Mouse (Mus musculus) heart, postnatal 0 days (tissue): ENCODE results near the gene Arhgap27. TPM values are rescaled to one million over a fixed set of nuclear protein-coding genes. Genes with fewer than 3 reads are reported as not detected.

Source experiments
- ATAC-seq: fragments of 200-750 bp; cut with Nextera tagmentation; 2 replicates; pipeline ENCODE4 v1.8.0; 2017; ENCODE audit warnings: low read depth, moderate number of reproducible peaks, moderate library complexity; ENCODE audit not compliant: insufficient read depth
- DNase-seq: peaks from one replicate; pipeline ENCODE4 v3.0.0-alpha.2; 2016; ENCODE audit warnings: low spot score
- H3K27ac ChIP-seq: fragments of 300-500 bp; sonication (generic); 2 replicates; pipeline ENCODE4 v1.5.1; 2014; ENCODE audit warnings: low read depth, mild to moderate bottlenecking
- H3K27me3 ChIP-seq: fragments of 300-500 bp; sonication (generic); 2 replicates; pipeline ENCODE4 v1.6.1; 2014; ENCODE audit warnings: low read length, mixed read lengths; ENCODE audit not compliant: control insufficient read depth, insufficient read depth
- H3K36me3 ChIP-seq: fragments of 300-500 bp; sonication (generic); replicated peaks from 2 replicates; pipeline ENCODE4 v1.6.1; 2014; ENCODE audit warnings: low read length, mixed read lengths; ENCODE audit not compliant: control insufficient read depth, insufficient read depth
- H3K4me1 ChIP-seq: fragments of 300-500 bp; sonication (generic); 2 replicates; pipeline ENCODE4 v1.6.1; 2014; ENCODE audit warnings: antibody characterized with exemption; ENCODE audit not compliant: control insufficient read depth, insufficient read depth
- H3K4me2 ChIP-seq: fragments of 300-500 bp; sonication (generic); 2 replicates; pipeline ENCODE4 v1.6.1; 2014; ENCODE audit warnings: low read depth, mild to moderate bottlenecking, low read length, moderate library complexity
- H3K4me3 ChIP-seq: fragments of 300-500 bp; sonication (generic); 2 replicates; pipeline ENCODE4 v1.5.1; 2014; ENCODE audit warnings: low read depth, low read length
- H3K9ac ChIP-seq: fragments of 300-500 bp; sonication (generic); replicated peaks from 2 replicates; pipeline ENCODE4 v1.6.1; 2014; ENCODE audit warnings: low read depth, low read length, mixed read lengths
- H3K9me3 ChIP-seq: fragments of 300-500 bp; sonication (generic); replicated peaks from 2 replicates; pipeline ENCODE4 v1.6.1; 2016; ENCODE audit warnings: low read length; ENCODE audit not compliant: control insufficient read depth
- CTCF ChIP-seq: IDR thresholded peaks from 2 replicates; pipeline ENCODE4 v1.5.1; 2016; ENCODE audit warnings: antibody characterized with exemption, control low read depth, low read depth
- EP300 ChIP-seq: IDR thresholded peaks from 2 replicates; pipeline ENCODE4 v1.6.1; 2016; ENCODE audit warnings: antibody characterized with exemption, low read depth
- WGBS: fragments of 180-500 bp; shearing (Covaris S2); extraction: QIAGEN DNeasy Blood & Tissue Kit; methylation state at CpG from one replicate; pipeline ENCODE4 v1.1.7; 2014; 5-methylcytosine and 5-hydroxymethylcytosine counted together
- polyA plus RNA-seq: library from polyadenylated mRNA; unstranded; fragments of >200 nt; fragmentation: Nextera tagmentation; extraction: Ambion mirVana; gene quantifications from 2 replicates; pipeline ENCODE4 v1.2.1, GENCODE M21; 2015
- total RNA-seq: library from RNA; depleted of rRNA; stranded (reverse); fragments of >200 nt; gene quantifications from 2 replicates; pipeline ENCODE4 v1.2.3, GENCODE M21; 2014; ENCODE audit warnings: low replicate concordance

Arhgap27 gene
- total and polyA plus RNA-seq, 2 experiments from 2014 or later, result 6.5 to 9.7 TPM

DNA sequence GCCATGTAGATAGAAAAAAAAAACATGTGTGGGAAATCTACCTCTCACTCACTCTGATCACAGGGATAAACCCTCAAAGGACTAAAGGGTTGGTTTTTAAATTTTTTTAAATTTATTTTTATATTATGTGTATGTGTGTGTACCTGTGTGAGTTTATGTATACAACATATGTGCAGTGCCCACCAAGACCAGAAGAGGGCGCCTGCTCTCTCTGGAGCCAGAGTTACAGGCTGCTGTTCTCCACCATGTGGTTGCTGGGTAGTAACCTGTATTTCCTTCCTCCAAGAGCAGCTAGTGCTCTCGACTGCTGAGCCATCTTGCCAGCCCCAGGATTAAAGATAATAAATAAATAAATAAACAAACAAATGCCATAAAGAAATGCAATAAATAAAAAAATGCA is 13.8 kb downstream of the Arhgap27 start:
- 0 out of 2 replicates have a peak, but pooled peaks cover 10% of the 10 kb centered on the region for H3K9me3 ChIP-seq
- H3K4me2 ChIP-seq, result no peak overlapping the region
- DNase-seq, result no peak
- ATAC-seq, result no peak
- peaks cover 7% of the 10 kb centered on the region; the same call in 1 of the 2 replicates for H3K4me1 ChIP-seq
- TF ChIP-seq CTCF (no peak), EP300 (no peak)
- H3K4me3 ChIP-seq, result no peak overlapping the region
- no peaks in the 10 kb centered on the region for H3K36me3 ChIP-seq
- H3K9ac ChIP-seq, result no peak overlapping the region
- WGBS, result 80% methylated on average over 2 of the region's 2 CpGs
- H3K27ac ChIP-seq, result no peak overlapping the region
- no peaks in the 10 kb centered on the region for H3K27me3 ChIP-seq

DNA sequence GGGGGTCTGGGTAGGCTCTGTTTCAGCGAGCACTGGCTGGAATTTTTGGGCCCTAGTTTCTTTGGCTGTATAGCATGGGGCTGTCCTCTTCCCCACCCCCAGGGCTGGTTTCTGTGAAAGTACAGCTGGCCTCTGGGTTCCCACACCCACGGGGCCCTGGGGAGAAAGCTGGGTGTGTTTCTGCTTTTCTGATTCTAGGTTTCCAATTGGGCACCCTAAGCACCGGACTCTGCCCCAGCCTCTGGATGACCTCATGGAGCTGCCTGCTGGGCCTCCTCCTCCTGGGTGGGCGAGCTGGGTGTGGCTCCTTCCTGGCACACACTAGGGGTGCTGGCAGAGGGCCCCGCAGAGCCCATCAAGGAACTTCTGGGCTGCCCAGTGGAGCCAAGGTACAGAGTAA is 16.8 kb downstream of the Arhgap27 start:
- H3K4me1 ChIP-seq, result peaks cover 7% of the 10 kb centered on the region; the same call in 1 of the 2 replicates
- H3K4me2 ChIP-seq, result no peak overlapping the region
- H3K27me3 ChIP-seq, result no peaks in the 10 kb centered on the region
- DNase-seq, result no peak
- no peak overlapping the region for H3K27ac ChIP-seq
- no peak overlapping the region for H3K4me3 ChIP-seq
- peak; percentile 40; the same call in 1 of the 2 replicates for ATAC-seq
- no peak for TF ChIP-seq CTCF
- TF ChIP-seq EP300, result no peak
- H3K36me3 ChIP-seq, result no peaks in the 10 kb centered on the region
- 43% methylated on average over 5 of the region's 5 CpGs for WGBS
- H3K9ac ChIP-seq, result 0 out of 2 replicates have a peak overlapping the region, but pooled peaks have one; percentile 20
- no peaks in the 10 kb centered on the region for H3K9me3 ChIP-seq

GRCm38 (mm10) chr11:103346236-103346635 is 17.3 kb downstream of the Arhgap27 start:
- peak; percentile 47; the same call in 1 of the 2 replicates for ATAC-seq
- no peaks in the 10 kb centered on the region for H3K36me3 ChIP-seq

DNA sequence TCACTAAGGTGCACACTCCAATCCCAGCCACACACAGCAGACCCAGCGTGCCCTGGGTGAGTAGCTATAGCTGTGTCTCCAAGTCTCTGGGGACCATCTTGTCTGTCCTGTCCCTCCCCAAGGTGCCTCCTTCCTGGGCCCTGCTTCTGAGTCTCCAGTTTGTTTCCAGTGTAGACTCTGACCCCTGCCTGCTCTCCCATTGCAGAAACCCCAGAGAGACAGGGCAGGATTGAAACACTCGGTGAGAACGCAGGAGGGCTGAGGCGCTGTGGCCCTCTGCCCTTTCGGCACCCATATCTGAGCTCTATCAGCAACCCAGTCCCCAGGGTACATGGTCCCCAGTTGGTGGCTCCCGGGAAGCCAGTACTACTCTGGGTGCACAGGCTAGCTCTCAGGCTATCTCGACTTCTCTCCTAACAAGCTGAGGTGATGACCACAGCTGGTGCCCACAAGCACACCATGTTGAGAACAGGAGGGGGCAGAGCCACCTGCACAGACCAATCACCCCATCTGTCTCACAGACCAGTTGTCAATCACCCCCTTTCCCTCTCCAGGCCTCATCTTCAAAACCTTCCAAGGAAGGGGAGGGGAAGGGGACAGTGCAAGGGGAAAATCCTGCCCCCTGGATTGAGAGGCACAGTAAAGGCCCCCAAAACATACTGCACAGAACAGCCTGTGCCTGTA is 17.9 kb downstream of the Arhgap27 start:
- Histone ChIP-seq H3K27ac (no peak overlapping the region), H3K36me3 (no peaks in the 10 kb centered on the region), H3K9ac (no peak overlapping the region), H3K9me3 (no peaks in the 10 kb centered on the region), H3K4me1 (peaks cover 7% of the 10 kb centered on the region; the same call in 1 of the 2 replicates), H3K27me3 (no peaks in the 10 kb centered on the region), H3K4me3 (no peak overlapping the region), H3K4me2 (peak overlapping the region; percentile 3; the same call in 1 of the 2 replicates)
- no peak for DNase-seq
- ATAC-seq, result no peak
- WGBS, result 75% methylated on average over 7 of the region's 7 CpGs
- TF ChIP-seq CTCF, result no peak
- TF ChIP-seq EP300, result no peak

More at GRCm38 (mm10) chr11:103346236-103346635, 17.3 kb downstream of the Arhgap27 start:
- Histone ChIP-seq H3K9ac (0 out of 2 replicates have a peak overlapping the region, but pooled peaks have one; percentile 20), H3K4me3 (no peak overlapping the region), H3K27ac (no peak overlapping the region), H3K27me3 (no peaks in the 10 kb centered on the region), H3K4me2 (no peak overlapping the region), H3K9me3 (no peaks in the 10 kb centered on the region), H3K4me1 (peaks cover 7% of the 10 kb centered on the region; the same call in 1 of the 2 replicates)
- no peak for TF ChIP-seq CTCF
- TF ChIP-seq EP300, result no peak
- WGBS, result 45% methylated on average over 7 of the region's 7 CpGs
- no peak for DNase-seq

- no peak overlapping the region for H3K9ac ChIP-seq
- no peaks in the 10 kb centered on the region for H3K27me3 ChIP-seq
- no peak overlapping the region for H3K27ac ChIP-seq
- H3K9me3 ChIP-seq, result no peaks in the 10 kb centered on the region
- no peak for TF ChIP-seq EP300
- TF ChIP-seq CTCF, result no peak
- WGBS, result 73% methylated on average over 19 of the region's 19 CpGs
- H3K4me3 ChIP-seq, result no peak overlapping the region
- peaks cover 7% of the 10 kb centered on the region; the same call in 1 of the 2 replicates for H3K4me1 ChIP-seq
- H3K4me2 ChIP-seq, result peak overlapping the region; percentile 3; the same call in 1 of the 2 replicates
- DNase-seq (no peak), ATAC-seq (no peak)
- H3K36me3 ChIP-seq, result no peaks in the 10 kb centered on the region
Measured at GRCm38 (mm10) chr11:103344494-103345332, 18.8 kb downstream of the Arhgap27 start.
